Mouse (Mus musculus): ENCODE measurements around the gene 4930519G04Rik.
A peak's percentile ranks its signal among the peaks of the same experiment; 100 is the strongest.
"Not testable (repeated sequence)": the region's sequence is repeated elsewhere in the genome, so short reads cannot be mapped to it uniquely, and the experiment has no call there.

The 4930519G04Rik gene

GRCm38 (mm10) chr5:114913686-114914085 is 60.2 kb downstream of the 4930519G04Rik start:
- no peak for DNase-seq (ENCODE audit: low read depth, low spot score)

- DNase-seq (ENCODE audit: low read depth, low spot score): no peak
Observed at GRCm38 (mm10) chr5:114914855-114915254, 61.4 kb downstream of the 4930519G04Rik start.

GRCm38 (mm10) chr5:114915854-114916253 is 62.4 kb downstream of the 4930519G04Rik start:
- DNase-seq (ENCODE audit: low read depth, low spot score): no peak

GRCm38 (mm10) chr5:114916777-114917176 is 63.3 kb downstream of the 4930519G04Rik start:
- DNase-seq (ENCODE audit: low read depth, low spot score): no peak

GRCm38 (mm10) chr5:114917357-114917756 is 63.9 kb downstream of the 4930519G04Rik start:
- DNase-seq (ENCODE audit: low read depth, low spot score): not testable (repeated sequence)

GRCm38 (mm10) chr5:114921551-114922365 is 68.3 kb downstream of the 4930519G04Rik start:
- DNase-seq (ENCODE audit: low read depth, low spot score): no peak

GRCm38 (mm10) chr5:114922366-114922731 is 68.9 kb downstream of the 4930519G04Rik start:
- peak; percentile 51 for DNase-seq (ENCODE audit: low read depth, low spot score)

GRCm38 (mm10) chr5:114922998-114923473 is 69.6 kb downstream of the 4930519G04Rik start, which contains the start of gene Oasl1:
Gene Oasl1, plus strand, starts transcription at chr5:114923240.
- DNase-seq (ENCODE audit: low read depth, low spot score): no peak

- DNase-seq (ENCODE audit: low read depth, low spot score): no peak
Observed at GRCm38 (mm10) chr5:114926153-114926684, 72.8 kb downstream of the 4930519G04Rik start.

GRCm38 (mm10) chr5:114926753-114927152 is 73.3 kb downstream of the 4930519G04Rik start:
- no peak for DNase-seq (ENCODE audit: low read depth, low spot score)

- no peak for DNase-seq (ENCODE audit: low read depth, low spot score)
Observed at GRCm38 (mm10) chr5:114931626-114932025, 78.2 kb downstream of the 4930519G04Rik start.

GRCm38 (mm10) chr5:114933206-114933605 is 79.7 kb downstream of the 4930519G04Rik start:
- DNase-seq (ENCODE audit: low read depth, low spot score): no peak

Measured in mesoderm, embryonic 11.5 days (tissue).